Mouse (Mus musculus): Measurements from ENCODE around the gene Cand1. TPM values are rescaled to one million over a fixed set of nuclear protein-coding genes. Genes with fewer than 3 reads are reported as not detected.

The Cand1 gene
- polyA plus RNA-seq, 1 experiment from 2014 or later, result 81.2 TPM

GRCm38 (mm10) chr10:119223686-119224085, 16.2 kb downstream of the Cand1 start:
- Histone ChIP-seq H3K9me3 (ENCODE audit: control insufficient read depth, low read length) (no peaks in the 10 kb centered on the region), H3K4me3 (ENCODE audit: low read depth, low read length) (no peak overlapping the region), H3K27me3 (replicated peaks; ENCODE audit: control insufficient read depth, insufficient read depth, low read length) (no peaks in the 10 kb centered on the region), H3K9ac (ENCODE audit: low read depth, low read length) (no peak overlapping the region), H3K4me1 (ENCODE audit: control insufficient read depth, insufficient read depth, low read length) (peaks cover 19% of the 10 kb centered on the region), H3K36me3 (ENCODE audit: control insufficient read depth, insufficient read depth, low read length) (peaks cover 56% of the 10 kb centered on the region), H3K4me2 (ENCODE audit: low read depth, low read length) (no peak overlapping the region), H3K27ac (replicated peaks; ENCODE audit: low read depth, low read length) (no peak overlapping the region)
- WGBS, result 81% methylated on average over 4 of the region's 4 CpGs
- no peak for DNase-seq (ENCODE audit: low spot score)
- ATAC-seq (ENCODE audit: low read depth), result no peak

- Histone ChIP-seq H3K36me3 (ENCODE audit: control insufficient read depth, insufficient read depth, low read length) (peaks cover 67% of the 10 kb centered on the region), H3K9ac (ENCODE audit: low read depth, low read length) (no peak overlapping the region), H3K4me1 (ENCODE audit: control insufficient read depth, insufficient read depth, low read length) (peaks cover 19% of the 10 kb centered on the region), H3K4me2 (ENCODE audit: low read depth, low read length) (no peak overlapping the region), H3K4me3 (ENCODE audit: low read depth, low read length) (no peak overlapping the region), H3K9me3 (ENCODE audit: control insufficient read depth, low read length) (no peaks in the 10 kb centered on the region), H3K27me3 (replicated peaks; ENCODE audit: control insufficient read depth, insufficient read depth, low read length) (no peaks in the 10 kb centered on the region), H3K27ac (replicated peaks; ENCODE audit: low read depth, low read length) (no peak overlapping the region)
- no peak for DNase-seq (ENCODE audit: low spot score)
- ATAC-seq (ENCODE audit: low read depth), result no peak
- WGBS, result 87% methylated on average over 5 of the region's 5 CpGs
Measured at GRCm38 (mm10) chr10:119221631-119222030, 18.2 kb downstream of the Cand1 start.

DNA sequence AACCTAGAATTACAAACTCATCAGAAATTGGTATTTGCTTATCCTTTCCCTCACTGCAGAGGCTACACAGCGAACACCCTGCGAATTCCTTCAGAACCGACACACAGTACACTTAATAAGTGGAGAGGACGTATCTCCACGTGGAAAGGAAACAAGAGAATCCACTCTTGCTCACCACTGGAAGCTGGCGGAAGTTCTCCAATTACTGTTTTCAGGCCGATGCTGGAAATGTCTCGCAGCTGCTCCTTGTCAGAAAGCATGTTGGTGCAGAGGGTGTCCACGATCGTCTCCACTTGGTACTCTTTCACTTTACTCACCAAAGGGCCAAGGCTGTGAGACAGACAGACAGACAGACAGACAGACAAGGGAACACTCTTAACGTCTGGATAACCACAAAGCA, 20.4 kb downstream of the Cand1 start:
- Histone ChIP-seq H3K9me3 (ENCODE audit: control insufficient read depth, low read length) (no peaks in the 10 kb centered on the region), H3K4me1 (ENCODE audit: control insufficient read depth, insufficient read depth, low read length) (peaks cover 19% of the 10 kb centered on the region)

GRCm38 (mm10) chr10:119218274-119219080, 21.4 kb downstream of the Cand1 start:
- Histone ChIP-seq H3K27me3 (replicated peaks; ENCODE audit: control insufficient read depth, insufficient read depth, low read length) (no peaks in the 10 kb centered on the region), H3K9ac (ENCODE audit: low read depth, low read length) (no peak overlapping the region), H3K9me3 (ENCODE audit: control insufficient read depth, low read length) (no peaks in the 10 kb centered on the region), H3K4me2 (ENCODE audit: low read depth, low read length) (no peak overlapping the region), H3K36me3 (ENCODE audit: control insufficient read depth, insufficient read depth, low read length) (peaks cover 64% of the 10 kb centered on the region), H3K4me1 (ENCODE audit: control insufficient read depth, insufficient read depth, low read length) (peaks cover 19% of the 10 kb centered on the region), H3K27ac (replicated peaks; ENCODE audit: low read depth, low read length) (no peak overlapping the region), H3K4me3 (ENCODE audit: low read depth, low read length) (no peak overlapping the region)
- DNase-seq (ENCODE audit: low spot score) (no peak), ATAC-seq (ENCODE audit: low read depth) (no peak)
- WGBS, result 91% methylated on average over 15 of the region's 15 CpGs

More for the DNA sequence above, 20.4 kb downstream of the Cand1 start:
- H3K27ac ChIP-seq (replicated peaks; ENCODE audit: low read depth, low read length), result peak overlapping the region; percentile 28; the same call in 1 of the 2 replicates
- H3K36me3 ChIP-seq (ENCODE audit: control insufficient read depth, insufficient read depth, low read length), result peaks cover 65% of the 10 kb centered on the region
- DNase-seq (ENCODE audit: low spot score) (peak; percentile 44), ATAC-seq (ENCODE audit: low read depth) (0 out of 2 replicates have a peak, but pooled peaks have one; percentile 37)
- H3K27me3 ChIP-seq (replicated peaks; ENCODE audit: control insufficient read depth, insufficient read depth, low read length), result no peaks in the 10 kb centered on the region
- H3K4me3 ChIP-seq (ENCODE audit: low read depth, low read length), result no peak overlapping the region
- no peak overlapping the region for H3K9ac ChIP-seq (ENCODE audit: low read depth, low read length)
- H3K4me2 ChIP-seq (ENCODE audit: low read depth, low read length), result no peak overlapping the region
- 47% methylated on average over 11 of the region's 11 CpGs for WGBS

DNA sequence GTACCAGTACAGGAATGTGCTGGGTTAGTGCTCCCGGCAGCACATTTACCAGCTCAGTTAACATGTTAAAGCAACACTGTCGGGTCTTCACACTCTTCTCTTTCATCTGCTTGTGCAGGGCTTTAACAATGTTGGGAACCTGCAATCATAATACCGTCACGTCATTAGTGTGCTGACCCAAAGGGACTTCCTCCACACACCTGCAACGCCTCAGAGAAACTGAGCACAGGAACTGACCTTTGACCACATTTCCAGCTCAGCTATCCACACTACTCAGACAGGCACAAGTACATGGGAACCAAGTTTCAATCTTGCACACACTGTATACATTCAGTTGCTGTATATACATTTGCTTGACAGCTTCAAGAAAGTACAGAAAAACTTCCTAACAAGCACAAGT, 27.4 kb downstream of the Cand1 start:
- H3K36me3 ChIP-seq (ENCODE audit: control insufficient read depth, insufficient read depth, low read length), result peaks cover 92% of the 10 kb centered on the region
- no peaks in the 10 kb centered on the region for H3K4me1 ChIP-seq (ENCODE audit: control insufficient read depth, insufficient read depth, low read length)
- H3K4me2 ChIP-seq (ENCODE audit: low read depth, low read length), result no peak overlapping the region
- DNase-seq (ENCODE audit: low spot score), result no peak
- H3K9me3 ChIP-seq (ENCODE audit: control insufficient read depth, low read length), result no peaks in the 10 kb centered on the region
- WGBS, result 74% methylated on average over 5 of the region's 5 CpGs
- no peak for ATAC-seq (ENCODE audit: low read depth)
- no peak overlapping the region for H3K27ac ChIP-seq (replicated peaks; ENCODE audit: low read depth, low read length)
- no peaks in the 10 kb centered on the region for H3K27me3 ChIP-seq (replicated peaks; ENCODE audit: control insufficient read depth, insufficient read depth, low read length)
- H3K9ac ChIP-seq (ENCODE audit: low read depth, low read length), result no peak overlapping the region
- no peak overlapping the region for H3K4me3 ChIP-seq (ENCODE audit: low read depth, low read length)

GRCm38 (mm10) chr10:119211251-119211650, 28.6 kb downstream of the Cand1 start:
- DNase-seq (ENCODE audit: low spot score) (no peak), ATAC-seq (ENCODE audit: low read depth) (no peak)
- H3K9ac ChIP-seq (ENCODE audit: low read depth, low read length), result no peak overlapping the region
- H3K27ac ChIP-seq (replicated peaks; ENCODE audit: low read depth, low read length), result no peak overlapping the region
- no peaks in the 10 kb centered on the region for H3K9me3 ChIP-seq (ENCODE audit: control insufficient read depth, low read length)
- WGBS, result 92% methylated on average over 11 of the region's 11 CpGs
- no peaks in the 10 kb centered on the region for H3K27me3 ChIP-seq (replicated peaks; ENCODE audit: control insufficient read depth, insufficient read depth, low read length)
- no peak overlapping the region for H3K4me2 ChIP-seq (ENCODE audit: low read depth, low read length)
- H3K36me3 ChIP-seq (ENCODE audit: control insufficient read depth, insufficient read depth, low read length), result peaks cover 92% of the 10 kb centered on the region
- H3K4me3 ChIP-seq (ENCODE audit: low read depth, low read length), result no peak overlapping the region
- H3K4me1 ChIP-seq (ENCODE audit: control insufficient read depth, insufficient read depth, low read length), result no peaks in the 10 kb centered on the region

GRCm38 (mm10) chr10:119206309-119206932, 33.4 kb downstream of the Cand1 start:
- Histone ChIP-seq H3K4me3 (ENCODE audit: low read depth, low read length) (no peak overlapping the region), H3K27ac (replicated peaks; ENCODE audit: low read depth, low read length) (no peak overlapping the region), H3K36me3 (ENCODE audit: control insufficient read depth, insufficient read depth, low read length) (peaks cover 89% of the 10 kb centered on the region), H3K9me3 (ENCODE audit: control insufficient read depth, low read length) (no peaks in the 10 kb centered on the region), H3K27me3 (replicated peaks; ENCODE audit: control insufficient read depth, insufficient read depth, low read length) (no peaks in the 10 kb centered on the region), H3K9ac (ENCODE audit: low read depth, low read length) (no peak overlapping the region), H3K4me1 (ENCODE audit: control insufficient read depth, insufficient read depth, low read length) (no peaks in the 10 kb centered on the region), H3K4me2 (ENCODE audit: low read depth, low read length) (no peak overlapping the region)
- DNase-seq (ENCODE audit: low spot score), result no peak
- ATAC-seq (ENCODE audit: low read depth), result no peak
- WGBS, result 95% methylated on average over 8 of the region's 8 CpGs

GRCm38 (mm10) chr10:119205229-119205628, 34.6 kb downstream of the Cand1 start:
- Histone ChIP-seq H3K27me3 (replicated peaks; ENCODE audit: control insufficient read depth, insufficient read depth, low read length) (no peaks in the 10 kb centered on the region), H3K4me3 (ENCODE audit: low read depth, low read length) (no peak overlapping the region), H3K9me3 (ENCODE audit: control insufficient read depth, low read length) (no peaks in the 10 kb centered on the region), H3K27ac (replicated peaks; ENCODE audit: low read depth, low read length) (no peak overlapping the region), H3K9ac (ENCODE audit: low read depth, low read length) (no peak overlapping the region), H3K36me3 (ENCODE audit: control insufficient read depth, insufficient read depth, low read length) (peaks cover 87% of the 10 kb centered on the region), H3K4me2 (ENCODE audit: low read depth, low read length) (no peak overlapping the region), H3K4me1 (ENCODE audit: control insufficient read depth, insufficient read depth, low read length) (no peaks in the 10 kb centered on the region)
- WGBS, result 81% methylated on average over 5 of the region's 5 CpGs
- DNase-seq (ENCODE audit: low spot score), result no peak
- ATAC-seq (ENCODE audit: low read depth), result no peak
